Mouse (Mus musculus) cerebellum, adult (tissue): ENCODE measurements around the gene Gtf2ird2.

ENCODE experiments used
- ATAC-seq: cut with Nextera tagmentation; 2 replicates; pipeline ENCODE4 v1.9.2; 2017; ENCODE audit warnings: mild to moderate bottlenecking, moderate library complexity, mixed read lengths; ENCODE audit not compliant: insufficient number of reproducible peaks, low FRiP score, low TSS enrichment

Gtf2ird2 gene

DNA sequence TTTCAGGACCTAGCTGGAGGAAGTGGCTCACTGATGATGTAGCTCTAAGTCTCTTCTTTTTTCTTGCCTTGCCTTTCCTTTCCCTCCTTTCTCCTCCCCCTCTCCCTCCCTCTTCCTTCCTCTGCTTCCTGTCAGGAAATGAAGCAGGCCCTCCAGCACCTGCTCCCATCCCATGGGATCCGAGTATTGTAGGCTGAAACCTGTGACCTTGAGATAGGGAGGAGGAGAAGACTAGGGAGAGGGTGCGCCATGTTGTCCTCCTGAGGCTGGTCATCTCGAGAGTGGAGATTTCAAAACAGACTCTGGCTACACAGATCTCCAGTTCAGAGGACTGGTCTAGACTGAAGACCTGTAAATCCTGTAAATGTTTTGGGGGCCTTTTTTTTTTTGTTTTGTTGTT lies 1.6 kb upstream of the Gtf2ird2 start:
- no peak for ATAC-seq

DNA sequence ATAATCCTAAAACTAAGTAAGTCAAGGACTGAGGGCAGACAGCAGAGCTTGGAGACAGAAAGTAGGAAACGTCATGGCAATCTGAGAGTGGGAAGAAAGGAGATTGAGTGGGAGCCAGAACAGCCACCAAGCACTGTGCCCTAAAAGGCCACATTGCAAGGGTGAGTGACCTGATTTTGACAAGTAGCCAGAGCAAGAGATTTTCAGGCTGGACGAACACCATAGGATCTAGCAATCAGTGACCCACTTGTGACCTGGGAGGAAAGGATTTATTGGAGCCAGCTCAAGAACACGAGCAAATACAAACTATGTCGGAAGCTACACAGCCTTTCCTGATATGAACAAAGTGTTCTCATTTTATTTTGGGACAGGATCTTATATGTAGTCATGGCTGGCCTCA lies 1.1 kb upstream of the Gtf2ird2 start:
- no peak for ATAC-seq

DNA sequence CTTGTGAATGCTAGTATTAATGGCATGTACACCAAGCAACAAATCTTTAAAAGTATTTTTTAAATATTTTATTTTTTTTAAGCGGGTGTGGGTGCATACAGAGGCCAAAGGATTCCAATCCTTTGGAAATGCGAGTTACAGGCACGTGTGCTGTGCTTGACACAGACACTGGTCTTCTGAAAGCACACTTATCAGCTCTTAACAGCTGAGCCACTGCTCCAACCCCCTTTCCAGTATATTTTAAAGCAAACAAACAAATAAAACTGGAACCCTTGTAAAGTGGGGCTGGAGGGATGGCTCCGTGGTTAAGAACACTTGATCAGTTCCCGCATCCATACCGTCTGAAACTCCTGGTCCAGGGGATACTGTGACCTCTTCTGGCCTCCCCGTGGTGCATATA lies 657 bp upstream of the Gtf2ird2 start:
- no peak for ATAC-seq

DNA sequence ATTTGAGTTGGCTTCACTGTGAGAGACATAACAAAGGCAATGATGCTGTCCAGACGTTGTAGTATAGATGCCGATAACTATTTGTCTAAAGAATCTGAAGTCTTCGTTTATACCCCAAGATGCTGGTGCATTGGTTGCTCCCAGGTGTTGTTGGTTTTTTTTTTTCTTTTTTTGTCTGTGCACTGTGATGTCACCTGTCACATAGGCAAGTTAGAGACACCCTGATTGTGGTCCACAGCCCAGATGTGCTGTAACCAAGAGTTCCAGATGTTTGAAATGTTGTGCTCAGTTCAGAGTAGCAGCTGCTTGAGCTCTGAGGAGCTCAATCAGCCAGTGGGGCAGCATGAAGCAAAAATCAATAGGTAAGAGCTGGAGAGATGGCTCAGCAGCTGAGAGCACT lies 2.2 kb downstream of the Gtf2ird2 start:
- ATAC-seq = no peak

DNA sequence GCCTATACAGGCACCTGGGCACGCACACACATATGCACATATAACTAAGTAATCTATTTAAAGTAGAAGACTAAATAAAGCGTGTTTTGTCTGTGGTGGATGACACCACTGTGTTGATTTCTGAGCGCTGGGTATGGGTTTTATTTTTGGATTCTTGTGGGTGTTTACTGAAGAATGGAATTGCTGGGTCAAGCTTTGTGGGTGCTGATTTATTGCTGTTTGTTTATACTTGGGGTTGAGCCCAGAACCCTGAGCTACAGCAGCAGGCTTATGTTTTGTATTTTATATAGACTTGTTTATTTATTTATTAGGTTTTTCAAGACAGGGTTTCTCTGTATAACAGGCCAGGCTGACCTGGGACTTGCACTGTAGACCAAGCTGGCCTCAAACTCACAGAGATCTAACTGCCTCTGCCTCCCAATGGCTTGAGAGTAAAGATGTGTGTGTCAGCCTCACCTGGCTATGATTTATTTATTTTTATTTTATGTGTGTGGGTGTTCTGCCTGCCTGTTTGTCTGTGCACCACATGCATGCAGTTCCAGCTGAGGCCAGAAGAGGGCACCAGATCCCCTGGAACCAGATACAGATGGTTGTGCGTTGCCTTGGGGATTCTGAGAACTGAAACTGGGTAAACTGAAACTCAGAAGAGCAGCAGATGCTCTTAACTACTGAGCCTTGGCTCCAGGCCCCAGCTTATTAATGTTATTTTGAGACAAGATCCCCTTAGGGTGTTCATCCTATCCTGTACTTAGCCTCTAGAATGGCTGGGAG lies 3.3 kb downstream of the Gtf2ird2 start:
- ATAC-seq = no peak

DNA sequence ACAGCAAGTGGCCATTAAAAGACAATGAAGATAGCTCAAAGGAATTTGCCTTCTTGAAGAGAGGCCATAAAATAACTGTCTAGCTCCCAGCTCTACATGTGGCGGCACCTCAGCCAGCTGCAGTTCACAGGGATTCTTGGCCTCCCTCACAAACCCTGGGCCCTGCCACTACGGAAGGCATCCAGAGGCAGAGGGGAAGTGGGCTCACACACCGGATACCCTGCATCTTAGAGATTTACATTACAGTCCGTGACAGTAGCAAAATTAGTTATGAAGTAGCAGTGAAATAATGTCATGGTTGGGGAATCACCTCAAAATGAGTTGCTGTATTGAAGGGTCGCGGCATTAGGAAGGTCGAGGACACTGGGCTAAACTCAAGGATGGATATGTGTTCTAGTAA lies 4.8 kb downstream of the Gtf2ird2 start:
- no peak for ATAC-seq

DNA sequence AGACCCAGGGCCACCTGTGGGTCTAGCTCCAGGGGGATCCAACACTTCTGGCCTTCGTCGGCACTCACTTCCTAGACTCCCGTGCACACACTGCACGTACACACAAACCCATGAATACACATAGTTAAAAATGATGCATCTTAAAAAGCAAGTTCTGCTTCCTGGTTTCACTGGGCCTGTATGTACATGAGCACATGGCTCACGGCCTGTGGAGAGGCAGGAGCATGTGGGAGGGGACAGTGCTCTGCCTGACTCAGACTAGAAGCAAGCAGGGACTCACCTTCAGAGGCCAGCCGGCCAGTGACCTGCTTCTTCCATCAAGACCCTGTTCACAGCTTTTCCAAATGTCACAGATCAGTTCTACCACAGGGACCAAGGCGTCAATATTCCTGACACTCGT lies 9.8 kb downstream of the Gtf2ird2 start:
- no peak for ATAC-seq

DNA sequence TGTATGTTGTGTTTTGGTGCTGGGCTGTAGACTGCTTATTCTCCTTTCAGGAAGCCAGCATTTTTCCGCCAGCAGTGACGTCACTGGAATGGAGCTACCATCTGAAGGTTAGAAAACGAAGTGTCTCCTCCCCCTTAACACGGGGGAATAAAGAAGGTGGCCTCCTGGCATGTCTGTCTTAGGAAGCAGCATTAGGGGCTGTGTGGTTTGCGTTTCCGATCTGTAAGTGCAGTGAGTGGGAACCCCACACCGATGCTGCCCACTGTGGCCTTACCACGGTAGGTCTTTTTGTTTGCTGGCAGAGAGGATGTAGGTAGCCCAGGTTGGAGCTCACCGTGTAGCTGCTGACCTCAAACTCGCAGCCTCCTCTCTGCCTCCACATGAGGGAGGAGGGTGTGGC lies 22.9 kb downstream of the Gtf2ird2 start:
- ATAC-seq = no peak

DNA sequence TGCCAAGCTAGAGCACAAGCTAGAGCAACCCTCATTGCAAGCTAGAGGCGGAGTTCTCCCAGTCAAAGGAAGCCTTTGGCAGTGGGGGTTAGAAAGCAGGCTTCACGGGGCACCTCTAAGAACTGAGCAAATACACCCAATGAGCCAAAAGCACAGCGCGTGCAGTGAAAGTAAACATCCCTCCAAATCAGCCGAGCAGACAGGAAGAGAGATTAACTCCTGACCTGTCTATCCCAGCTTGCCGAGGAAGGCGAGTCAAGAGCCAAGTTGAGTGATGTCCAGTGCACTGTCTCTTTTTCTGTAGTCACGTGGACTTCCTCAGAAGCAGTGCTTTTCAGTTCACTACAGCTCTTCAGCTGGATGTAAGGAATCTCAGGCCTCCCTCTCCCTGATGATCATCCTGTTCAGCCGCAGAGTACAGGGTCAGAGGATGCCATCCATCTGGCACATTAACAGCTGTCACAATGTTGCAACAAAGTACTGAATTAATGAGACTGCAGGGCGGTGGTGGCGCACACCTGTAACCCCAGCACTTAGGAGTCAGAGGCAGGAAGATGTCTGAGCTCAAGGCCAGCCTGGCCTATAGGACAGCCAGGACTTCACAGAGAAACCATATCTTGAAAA lies 26.2 kb downstream of the Gtf2ird2 start:
- ATAC-seq = no peak

DNA sequence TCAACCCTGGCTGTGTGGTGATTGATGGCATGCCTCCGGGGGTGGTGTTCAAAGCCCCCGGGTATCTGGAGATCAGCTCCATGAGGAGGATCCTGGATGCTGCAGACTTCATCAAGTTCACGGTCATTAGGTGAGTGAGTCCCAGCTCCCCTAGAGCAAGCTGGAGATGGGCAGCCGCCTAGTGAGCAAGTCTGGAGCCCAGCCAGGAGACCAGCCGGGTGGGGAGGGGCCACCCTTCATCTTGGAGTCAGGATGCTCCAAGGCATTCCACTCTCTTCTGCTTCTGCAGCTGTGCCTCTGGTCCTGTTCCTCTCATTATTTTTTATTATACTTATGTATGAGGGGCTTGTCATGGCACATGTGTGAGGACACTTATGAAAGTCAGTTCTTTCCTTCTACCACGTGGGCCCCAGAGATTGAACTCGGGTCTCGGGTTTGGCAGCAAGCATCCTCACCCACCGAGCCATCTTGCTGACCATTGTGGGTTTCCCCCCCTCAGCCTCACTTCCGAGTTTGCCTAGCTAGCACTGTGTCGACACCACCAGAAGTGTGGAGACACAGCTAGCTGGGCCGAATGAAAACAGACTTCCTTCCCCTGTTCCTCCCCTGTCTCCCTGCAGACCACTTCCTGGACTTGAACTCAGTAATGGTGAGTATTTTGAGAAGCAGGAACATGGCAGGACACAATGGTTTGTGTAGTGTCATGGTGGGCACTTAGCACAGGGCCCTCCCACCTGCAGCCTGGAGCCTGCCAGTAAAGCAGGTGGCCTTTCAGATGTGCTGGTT lies 30.4 kb downstream of the Gtf2ird2 start:
- ATAC-seq = no peak

DNA sequence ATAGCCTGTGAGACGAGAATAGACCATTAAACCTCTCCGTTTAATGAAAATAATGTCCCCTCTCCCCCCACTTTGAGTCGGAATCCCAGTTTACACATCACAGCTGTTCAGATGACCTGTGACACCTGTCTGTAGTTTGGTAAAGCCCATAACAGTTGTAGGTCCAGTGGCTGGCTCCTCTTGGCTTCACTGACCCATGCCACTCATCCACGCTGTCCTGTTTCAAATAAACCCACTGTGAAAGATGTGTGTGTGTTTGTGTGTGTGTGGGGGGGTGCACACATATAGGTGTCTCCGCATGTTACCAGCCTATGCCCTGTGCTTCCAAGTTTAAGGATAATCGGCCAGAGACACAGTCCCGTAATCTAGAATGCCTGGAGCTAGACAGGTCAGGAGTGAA lies 34.1 kb downstream of the Gtf2ird2 start:
- ATAC-seq = no peak

DNA sequence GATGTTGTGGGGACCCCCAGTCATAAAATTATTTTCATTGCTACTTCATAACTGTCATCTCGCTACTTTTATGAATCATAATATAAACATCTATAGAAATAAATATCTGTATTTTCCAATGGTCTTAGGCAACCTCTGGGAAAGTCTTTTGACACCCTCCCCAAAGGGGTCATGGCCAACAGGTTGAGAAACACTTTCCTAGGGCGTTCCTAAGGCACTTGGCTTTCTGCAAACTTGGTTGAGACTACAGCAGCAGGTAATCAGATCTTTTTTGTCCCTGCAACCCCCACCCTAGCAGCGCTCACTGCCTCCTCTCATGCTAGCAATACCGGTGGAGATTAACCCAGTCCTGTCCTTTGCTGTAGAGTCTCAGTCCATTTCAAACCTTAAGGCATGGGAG lies 37.5 kb downstream of the Gtf2ird2 start:
- no peak for ATAC-seq

DNA sequence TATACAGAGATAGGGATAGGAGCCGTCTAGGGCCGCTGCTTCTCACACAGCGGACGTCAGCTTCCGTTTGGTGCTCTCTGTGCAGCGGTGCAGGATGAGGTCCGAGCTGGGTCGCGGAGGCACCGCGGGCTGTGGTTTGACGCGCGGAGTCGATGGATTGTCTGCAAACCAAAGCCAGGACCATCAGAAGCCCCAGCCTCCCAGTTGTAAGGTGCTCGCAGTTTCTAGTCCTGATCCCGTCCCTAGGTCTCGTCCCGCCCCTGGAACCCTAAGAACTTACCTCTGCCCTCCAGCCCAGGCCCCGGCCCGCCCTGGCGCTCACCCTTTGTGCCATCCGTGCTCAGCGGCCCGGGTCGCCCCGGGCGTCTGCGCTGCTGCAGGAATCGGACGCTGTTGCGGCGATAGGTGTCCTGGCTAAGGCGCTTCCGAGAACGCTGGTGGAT lies 37.9 kb downstream of the Gtf2ird2 start:
- no peak for ATAC-seq

DNA sequence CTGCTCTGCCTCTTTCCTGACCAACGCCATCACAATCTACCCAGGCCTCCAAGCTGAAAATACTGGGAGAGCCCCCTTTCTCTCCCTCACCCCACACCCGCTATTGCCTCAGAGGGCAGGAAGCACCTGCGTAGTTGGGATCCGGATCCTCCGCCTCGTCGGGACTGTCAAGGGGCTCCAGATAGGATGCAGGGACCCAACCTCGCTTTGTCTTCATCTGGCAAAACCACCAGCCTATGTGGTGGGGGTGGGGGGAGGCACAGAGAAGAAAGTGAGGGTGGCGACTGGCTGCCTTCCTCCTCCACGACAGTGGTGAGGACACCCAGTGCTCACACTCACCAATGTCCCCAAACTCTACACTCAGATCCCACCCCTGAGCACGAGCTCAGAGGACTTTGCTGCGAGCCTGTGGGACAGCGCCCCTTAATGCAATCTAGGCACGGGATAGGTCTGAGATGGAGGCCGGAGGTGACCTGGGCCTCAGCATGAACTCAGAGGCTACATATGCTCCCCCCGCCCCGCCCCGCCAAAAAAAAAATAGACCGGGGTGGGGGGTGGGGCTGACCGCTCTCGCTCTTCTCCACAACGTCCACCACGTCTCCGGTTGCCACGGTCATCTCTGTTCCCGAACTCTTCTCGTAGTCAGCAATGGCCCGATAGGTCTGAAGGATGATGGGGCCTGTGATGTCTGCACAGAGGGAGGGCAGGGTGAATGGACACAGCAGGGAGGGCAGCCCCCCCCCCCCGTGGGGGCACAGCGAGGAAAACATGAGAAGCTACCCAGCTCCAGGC lies 41.5 kb downstream of the Gtf2ird2 start:
- ATAC-seq = no peak

DNA sequence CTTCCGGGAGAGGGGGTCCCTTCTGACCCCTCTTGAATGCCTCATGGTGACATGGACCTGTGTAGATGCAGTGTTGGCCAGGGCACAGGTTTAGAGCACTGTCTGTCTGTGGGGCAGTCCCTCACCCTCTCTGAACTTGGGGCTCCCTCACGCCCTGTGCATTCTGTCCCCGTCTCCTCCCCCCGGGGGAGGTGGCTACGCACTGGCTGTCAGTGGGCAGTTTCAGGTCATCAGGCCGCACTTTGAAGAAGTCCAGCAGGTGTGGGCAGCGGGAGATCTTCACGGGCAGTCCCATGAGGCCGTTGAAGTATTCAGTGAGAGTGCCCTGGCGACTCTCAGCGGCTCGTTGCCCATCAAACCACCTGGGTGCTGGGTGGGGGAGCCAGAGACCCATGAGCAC lies 43.1 kb downstream of the Gtf2ird2 start:
- ATAC-seq = no peak

DNA sequence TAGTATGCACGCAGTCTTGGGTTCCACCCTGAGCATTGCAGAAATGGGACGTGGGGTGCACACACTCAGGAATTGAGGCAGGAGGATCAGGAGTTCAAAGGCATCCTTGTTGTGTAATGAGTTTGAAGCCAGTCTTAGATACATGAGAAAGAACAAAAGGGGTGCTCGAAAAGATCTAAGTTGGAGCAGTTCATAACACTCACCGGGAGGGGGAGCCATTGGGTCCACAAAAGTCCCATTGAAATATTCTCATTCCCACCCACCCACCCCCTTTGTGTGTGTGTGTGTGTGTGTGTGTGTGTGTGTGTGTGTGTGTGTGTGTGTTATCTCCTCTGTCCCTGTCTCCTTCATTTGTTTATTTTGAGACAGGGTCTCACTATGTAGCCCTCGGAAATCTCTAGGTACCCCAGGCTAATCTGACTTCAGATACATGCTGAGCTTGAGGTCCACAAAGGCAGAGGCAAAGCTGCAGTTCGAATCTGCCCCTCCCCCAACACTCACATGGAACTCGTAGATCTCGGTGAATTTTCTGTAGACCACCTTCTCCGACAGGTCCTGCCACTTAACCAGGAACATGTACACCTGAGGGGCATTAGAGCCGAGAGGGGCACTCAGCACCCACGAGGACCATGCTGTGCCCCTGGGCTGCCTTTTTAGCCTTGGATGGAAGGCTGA lies 43.9 kb downstream of the Gtf2ird2 start:
- no peak for ATAC-seq

DNA sequence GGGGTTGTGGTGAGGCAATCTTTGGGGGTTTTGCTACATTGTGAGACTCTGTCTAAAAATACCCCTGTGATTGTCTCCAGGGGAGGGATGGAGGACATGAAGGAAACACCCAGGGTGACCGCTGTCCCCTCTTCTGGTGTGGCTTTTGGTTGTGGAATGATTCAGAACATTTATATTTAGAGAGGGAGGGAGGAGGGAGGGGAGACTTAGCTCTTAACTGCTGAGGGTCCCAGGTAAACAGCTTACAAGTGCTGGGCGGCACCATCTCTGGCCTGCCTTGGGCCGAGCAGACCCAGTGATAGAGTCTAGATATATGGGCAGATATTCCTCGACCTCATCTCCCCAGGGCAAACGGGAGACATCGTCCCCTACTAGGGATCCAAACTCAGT lies 44.4 kb downstream of the Gtf2ird2 start:
- no peak for ATAC-seq

DNA sequence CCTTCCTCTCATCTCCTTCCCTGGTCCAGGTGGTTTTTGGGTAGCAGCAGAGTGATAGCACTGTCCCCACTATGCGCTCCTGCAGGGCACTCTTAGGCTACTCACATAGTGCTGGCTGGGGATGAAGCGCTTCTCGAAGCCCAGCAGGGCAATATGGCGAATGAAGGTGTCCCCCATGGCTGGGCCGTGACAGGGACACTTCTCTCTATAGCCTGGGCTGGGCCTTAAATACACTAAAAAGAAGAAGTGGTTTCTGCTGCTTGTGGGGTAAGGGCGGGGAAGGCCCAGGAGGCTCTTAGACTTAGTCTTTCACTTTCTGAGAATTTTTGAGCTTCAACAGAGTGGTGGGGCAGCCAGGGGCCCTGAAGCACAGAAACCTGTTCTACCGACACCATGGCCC lies 45.6 kb downstream of the Gtf2ird2 start, which contains the start of gene Ncf1:
TSS of gene Ncf1 (minus strand) at position 235 of the 400 bp plus-strand sequence.
- ATAC-seq = no peak

DNA sequence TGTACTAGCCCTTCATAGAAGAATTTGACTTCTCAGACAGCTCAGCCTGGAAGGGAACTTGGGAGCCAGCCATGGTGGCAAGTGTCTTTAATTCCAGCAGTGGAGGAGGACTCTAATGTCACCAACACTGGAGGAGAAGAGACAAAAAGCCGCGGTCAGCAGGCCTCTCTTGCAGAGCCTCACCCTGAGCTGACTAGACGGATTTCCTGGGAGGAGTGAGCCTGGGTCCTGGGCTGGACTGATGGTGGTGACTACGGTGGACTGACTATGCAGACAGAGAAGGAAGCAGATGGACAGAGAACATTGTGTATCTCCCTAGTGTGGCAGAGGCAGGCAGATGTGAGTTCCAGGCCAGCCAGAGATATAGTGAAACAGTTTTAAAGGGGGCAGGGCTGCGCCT lies 47.6 kb downstream of the Gtf2ird2 start:
- ATAC-seq = no peak

DNA sequence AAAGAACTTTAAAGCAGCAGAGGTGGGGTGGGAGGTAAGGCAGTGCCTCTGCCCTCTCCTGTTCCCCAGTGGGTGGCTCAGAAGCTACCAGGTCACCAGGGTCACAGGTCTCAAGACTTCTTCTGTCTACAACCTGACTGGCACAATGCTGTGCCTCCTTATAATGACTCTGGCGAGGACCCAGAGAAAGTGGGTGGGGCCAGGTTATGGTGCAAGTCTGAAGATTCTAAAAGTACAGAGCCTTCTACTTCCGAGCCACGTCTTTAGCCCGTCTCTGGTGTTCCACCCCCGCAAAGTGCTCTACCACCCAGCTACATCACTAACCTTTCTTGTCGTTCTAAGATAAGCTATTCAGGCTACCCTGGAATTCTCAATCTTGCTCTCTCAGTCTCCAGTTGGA lies 48.3 kb downstream of the Gtf2ird2 start:
- ATAC-seq = no peak
